Mouse (Mus musculus): ENCODE measurements around the gene Trabd2b.

Trabd2b gene

DNA sequence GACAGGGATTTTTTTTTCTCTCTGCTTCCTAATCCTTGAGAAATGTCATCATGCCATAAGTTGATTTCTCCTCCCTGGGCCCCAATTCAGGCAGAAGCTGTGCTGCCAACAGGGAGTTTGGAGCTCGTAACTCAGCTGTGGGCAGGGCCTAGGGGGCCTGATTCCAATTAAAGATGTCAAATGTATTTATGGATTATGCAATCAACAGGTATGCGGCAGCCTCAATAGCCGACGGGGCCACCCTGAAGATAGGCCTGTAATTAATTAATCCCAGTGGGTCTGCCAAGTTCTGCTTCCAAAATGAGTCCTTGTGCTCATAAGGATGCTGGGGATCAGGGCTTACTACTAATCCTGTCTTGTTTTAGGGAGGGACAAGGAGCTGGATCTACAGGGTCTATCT is 135.6 kb downstream of the Trabd2b start:
- DNase-seq = peak; percentile 81

DNA sequence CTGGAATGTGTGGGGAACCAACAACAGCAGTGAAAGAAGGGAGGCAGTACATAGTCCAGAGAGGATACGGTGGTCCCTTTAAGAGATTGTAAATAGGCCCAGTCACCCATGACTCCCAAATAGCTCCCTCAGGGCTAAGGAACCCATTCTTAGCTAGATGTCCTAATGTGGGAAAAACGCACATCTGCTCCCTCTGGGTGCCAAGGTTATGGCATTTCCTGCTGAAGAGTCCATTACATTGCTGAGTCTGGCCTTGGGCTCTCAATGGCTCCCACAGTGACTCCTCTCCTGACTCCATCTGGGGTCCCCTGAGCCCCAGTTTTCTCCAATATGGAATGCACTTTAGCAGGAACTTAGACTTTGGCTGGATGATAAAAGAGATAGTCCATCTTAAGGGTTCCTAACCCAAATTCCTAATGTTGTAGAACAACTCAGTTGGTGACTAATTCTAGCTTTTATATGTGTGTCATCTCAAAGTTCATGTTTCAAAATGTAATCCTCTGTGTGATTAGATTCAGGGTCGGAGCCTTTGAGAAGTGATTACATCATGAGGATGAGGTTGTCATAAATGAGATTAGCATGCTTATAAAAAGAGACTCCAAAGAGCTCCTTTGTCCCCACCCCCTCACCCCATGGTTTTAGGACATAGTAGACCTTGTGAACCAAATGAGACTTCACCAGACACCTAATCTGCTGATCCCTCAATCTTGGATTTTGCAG is 139.1 kb downstream of the Trabd2b start:
- DNase-seq = peak; percentile 93

DNA sequence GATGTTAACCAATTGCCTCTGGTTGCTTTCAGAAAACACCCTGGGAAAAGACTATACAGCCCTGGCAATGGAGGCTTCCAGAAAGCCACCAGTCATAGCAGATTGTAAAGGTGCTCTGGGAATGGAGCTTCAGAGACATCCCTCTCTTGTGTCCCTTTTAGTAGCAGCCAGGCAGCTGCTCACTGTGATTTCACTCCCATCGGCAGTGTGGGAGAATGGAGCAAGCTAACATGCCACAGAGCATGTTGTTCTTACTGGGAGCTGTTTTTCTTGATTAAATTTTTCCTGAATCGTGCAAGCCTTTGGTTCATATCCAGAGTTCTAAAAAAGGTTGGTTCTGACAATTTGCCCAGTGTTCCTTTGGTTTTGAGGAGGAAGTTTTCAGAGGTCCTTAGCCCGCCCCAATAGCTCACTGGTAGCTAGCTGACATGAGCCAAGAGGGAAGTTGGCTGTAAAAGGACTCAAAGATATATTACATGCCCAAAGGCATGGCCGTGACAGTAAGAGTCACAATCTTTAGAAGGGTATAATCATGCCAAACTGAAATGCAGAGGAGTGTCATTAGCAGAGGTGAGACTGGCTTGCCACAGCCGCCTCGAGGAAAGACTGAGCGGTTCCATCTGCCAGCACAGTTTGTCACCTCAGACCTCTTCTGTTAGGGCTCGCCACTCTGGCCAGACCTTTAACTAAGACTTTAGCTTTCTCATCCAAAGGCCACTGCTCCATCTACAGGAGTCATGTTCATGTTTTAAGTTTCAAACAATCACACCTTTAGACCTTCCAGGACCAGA is 141.3 kb downstream of the Trabd2b start:
- DNase-seq = peak; percentile 91

DNA sequence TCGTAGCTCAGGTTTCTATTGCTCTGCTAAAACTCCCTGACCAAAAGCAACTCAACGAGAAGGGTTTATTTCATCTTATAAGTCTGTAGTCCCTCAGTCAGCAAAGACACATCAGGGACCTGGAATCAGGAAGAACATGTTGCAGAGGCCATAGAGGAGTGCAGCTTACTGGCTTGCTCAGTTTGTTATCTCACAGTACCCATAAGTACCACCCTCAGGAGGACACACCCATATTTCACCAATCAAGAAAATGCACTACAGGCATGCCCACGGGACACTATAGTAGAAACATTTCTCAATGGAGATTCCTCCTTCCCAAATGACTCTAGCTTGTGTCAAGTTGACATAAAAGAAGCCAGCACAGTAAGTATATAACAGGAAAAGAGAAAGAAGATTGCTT is 143.0 kb downstream of the Trabd2b start:
- peak; percentile 1 for DNase-seq

DNA sequence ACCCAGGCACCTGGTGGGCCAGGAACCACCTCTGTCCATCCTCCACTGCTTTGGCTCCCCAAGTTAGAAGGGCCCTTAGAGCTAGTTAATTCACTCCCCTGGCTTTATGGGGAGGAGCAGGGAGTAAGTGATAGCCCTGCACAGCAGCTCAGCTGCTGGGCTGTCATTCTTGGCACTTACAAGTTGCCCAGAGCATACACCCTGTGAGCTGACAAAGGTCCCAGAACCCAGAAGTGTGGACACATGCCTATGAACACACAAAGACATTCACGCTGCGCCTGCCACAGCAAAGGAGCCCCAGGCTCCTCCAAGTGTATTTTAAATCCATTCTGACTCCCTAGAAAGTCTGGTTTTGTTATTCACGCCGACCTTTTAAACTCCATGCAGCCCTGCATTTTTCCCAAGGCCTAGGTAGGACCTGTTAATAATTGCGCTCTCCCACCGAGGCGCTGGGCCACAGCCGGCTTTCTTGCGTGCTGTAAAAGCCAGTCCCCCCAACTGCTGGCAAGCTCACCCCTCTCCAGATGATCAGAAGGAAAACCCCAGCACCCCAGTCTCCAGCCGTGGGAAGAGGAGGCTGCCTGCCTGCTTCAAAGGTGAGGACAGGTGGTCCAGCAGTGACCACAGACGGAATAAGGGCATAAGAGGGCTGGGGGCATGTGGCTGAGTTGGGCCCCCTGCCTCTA is 144.1 kb downstream of the Trabd2b start:
- peak; percentile 86 for DNase-seq

DNA sequence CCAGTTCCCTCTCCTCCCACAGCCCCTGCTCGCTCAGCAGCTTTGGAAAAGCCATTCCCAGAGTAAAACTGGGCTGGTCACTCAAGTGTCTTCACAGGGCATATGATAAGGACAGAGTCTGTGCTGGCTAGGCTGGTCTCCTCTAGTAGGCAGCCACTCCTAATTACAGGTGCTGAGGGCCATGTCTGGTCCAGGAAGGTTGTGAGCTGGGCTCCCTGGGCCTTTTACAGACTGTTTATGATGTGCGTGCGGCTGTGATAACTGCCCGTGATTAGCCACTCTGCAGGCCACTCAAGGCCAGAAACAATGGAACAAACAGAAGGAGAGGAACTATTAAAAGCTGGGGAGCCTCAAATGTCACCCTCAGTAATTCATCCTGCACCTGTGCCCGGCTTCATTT is 150.4 kb downstream of the Trabd2b start:
- peak; percentile 87 for DNase-seq

DNA sequence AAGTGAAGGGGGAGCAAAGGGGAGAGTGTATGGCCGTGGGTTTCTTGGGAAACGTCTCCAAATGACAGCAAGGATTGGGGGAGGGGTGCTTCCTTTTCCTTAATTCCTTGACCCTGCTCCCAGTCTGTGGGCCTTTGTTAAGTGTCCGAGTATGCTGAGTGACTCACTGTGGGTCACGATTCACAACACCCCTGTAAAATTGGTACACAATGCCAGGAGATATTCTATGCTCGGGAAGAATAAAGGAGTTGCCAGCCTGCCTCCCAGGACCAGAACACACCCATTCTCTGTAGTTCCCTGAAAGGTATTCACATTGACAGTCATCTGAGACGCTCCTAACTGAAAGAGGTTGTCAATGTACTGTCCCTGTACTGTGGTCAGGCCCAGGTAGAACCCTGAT is 151.2 kb downstream of the Trabd2b start:
- DNase-seq = peak; percentile 59

DNA sequence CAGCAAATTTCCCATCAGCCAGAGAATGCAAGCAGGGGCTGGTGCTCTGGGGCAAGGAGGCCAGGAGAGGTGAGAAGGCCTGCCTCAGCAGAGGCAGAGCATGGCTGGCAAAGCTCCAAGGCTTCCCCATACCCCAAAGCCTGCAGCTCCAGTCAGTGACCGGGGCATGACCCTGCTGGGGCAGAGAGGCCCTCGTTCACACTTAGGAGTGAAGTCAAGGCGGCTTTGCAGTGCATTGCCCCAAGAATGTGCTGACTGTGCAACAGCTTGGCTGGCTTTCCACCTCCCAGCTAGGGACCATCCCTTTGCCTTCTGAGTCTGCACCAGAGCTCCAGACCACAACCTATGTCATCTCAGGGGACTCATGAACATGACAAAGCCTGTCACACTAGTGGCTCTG is 152.0 kb downstream of the Trabd2b start:
- no peak for DNase-seq

DNA sequence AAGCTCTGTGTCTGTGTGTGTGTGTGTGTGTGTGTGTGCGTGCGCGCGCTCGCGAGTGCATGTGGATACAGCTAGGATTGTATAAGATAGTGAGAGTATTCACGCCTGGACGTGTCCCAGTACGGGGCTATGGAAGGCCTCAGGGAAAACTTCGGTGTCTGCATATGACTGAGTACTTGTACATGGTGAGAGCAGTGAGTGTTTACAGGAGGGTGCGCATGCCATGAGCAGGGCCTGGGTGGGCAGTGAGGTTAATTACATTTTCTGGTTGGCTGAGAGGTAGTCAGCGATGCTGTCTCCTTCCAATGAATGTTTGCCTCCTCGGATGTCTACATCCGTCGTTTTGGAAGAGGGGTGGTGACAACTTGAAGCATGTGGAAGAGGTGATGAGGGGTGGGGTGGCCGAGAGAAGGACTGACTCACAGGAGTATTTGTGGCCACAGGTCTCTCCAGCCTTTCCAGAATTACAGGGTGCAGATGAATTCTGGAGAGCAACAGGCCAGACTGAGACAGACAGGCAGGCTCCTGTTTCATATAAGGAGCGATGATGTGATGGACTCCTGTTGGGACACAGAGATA is 154.2 kb downstream of the Trabd2b start:
- DNase-seq = peak; percentile 78

DNA sequence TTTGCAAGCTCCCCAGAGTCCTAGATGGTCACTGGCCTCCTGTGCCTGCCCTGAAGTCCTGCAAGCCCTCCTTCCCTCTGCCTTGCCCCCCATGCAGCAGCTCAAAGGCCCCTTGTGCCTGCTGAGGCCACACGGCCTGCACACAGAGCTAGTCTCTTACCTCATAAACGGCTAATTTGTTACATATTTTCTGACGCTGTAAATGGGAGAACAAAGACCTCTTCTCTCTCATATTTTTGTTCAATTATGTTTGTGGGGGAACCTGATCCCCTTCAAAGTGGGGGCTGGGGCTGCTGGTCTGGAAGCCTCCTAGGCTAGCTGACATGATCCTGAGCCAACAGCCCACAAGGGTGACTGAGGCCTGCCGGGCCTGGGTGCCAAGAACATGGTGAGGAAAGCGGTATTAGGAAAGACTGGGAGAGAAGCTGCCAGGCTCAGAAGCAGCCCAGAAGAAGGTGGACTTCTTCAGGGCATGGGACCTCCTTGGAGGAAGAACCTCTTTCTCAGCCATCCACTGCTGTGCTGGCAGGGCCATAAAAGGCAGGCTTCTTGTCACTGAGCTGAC is 157.7 kb downstream of the Trabd2b start:
- DNase-seq = no peak

DNA sequence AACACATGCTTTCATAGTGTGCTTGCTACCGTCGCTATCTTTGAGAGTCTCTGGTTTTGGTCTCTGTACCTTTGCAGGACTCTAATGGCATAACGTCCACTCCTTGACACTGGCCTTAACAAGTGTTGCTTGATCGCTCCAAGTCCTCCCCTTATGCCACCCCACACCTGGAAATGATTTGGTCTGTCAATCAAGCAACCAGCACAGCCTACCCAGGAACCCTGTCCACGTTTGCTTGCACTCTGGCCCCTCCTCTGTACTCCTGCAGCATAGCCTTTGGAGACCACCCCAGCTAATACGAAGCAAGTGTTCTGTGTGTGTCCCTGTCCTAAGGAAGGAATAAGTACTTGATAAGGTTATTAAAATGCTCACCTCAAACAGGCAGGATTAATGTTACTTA is 161.1 kb downstream of the Trabd2b start:
- DNase-seq = no peak

DNA sequence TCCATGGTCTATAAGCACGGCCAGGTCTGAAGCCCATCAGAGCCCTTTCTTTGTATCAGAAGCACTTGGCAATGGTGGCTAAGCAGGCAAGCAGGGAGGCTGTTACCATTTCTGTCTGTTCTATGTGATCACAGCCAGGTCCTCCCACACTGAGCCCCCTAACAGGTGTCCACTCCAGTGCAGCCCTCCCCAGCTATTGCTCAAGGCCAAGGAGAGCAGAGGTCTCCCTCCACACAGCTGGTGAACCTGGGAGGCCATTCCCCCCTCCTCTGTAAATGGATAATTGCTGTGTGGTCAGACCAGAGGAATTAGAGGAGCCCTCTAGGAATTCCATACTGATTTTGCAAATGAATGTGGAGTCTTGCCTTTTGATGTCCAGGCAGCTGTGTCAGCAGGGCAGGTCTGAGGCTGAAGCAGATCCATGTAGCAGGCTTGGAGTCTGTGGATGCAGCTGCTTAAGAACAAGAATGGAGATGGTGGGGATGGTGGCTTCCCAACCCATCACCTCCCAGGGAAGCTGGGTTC is 161.6 kb downstream of the Trabd2b start:
- no peak for DNase-seq

DNA sequence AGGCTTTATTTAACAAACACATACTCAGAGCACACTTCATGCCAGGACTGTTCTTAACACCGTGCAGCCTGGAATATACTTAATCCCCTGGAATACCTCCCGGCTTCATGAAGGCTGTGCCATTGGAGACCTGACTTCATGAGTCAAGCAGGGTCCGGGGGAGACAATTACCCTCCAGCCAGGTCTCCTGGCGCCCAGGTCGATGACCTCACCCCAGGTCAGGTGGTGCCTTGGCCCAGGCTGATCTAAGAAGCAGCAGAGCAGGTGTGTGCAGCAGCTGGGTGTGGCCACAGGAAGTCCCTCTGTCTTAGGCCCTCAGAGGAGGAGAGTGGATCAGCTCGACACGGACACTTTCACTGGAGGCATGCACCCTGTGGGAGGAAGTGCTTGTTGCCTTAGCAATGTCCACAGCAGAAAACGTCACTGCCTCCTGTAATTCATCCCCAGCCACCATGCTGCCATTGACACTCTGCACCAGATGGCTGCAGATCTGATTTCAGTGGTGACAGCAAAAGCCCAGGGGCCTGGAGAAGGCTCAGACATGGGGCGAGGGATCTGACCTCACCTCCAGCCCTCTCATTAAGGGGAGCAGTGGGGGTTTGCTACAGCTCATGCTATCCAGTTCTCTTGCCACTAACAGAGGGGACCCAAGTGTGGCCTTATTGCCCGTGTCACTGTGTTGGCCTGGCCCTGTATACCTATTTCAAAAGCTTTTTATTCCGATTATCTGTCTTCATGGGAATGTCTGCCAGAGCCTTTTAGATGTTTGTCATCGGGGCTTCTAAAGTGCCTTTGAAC is 171.8 kb downstream of the Trabd2b start:
- peak; percentile 89 for DNase-seq

DNA sequence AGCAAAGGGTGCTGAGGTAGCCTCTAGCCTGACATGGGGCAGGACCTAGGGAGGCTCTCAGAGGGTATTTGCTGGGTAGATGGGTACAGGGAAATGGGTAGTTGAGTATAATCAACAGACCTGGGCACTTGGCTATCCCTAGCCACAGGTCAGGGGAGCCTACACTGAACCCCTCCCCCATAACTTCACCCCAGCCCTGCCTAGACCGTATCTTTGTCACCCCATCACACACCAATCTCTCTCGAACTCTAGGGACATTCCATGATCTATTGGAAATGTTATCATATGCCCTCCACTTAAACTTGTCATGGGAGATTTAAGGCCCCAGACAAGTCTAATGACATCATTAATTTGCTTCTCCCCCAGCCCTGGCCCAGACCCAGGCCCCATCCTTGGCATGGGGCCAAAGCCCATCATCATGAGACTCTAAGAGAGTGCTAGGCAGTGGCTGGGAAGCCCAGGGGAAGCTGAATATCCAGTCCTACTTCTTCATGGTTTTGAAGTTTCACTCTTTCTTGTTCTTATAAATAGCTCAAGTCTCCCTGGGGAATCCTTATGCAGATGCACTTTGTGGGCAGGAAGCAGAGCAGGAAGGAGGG is 177.1 kb downstream of the Trabd2b start:
- no peak for DNase-seq

DNA sequence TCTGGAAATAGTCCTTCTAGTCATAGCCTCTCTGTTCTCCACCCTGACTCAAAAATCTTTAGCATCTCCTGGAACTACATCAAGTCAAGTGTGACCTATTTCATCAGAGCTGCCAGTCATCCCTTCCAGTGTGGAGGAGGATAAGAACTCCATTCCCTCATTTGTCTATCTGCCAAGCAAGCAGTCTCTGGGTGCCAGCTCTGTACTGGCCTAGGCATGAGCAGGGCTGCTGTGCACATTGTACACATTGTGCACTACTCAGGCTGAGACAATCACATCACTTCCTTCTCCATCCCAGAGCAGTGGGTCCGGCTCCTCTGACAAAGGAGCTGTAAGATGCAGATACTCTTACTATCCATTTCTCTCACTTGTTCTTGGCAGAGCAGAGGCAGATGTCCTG is 178.2 kb downstream of the Trabd2b start:
- no peak for DNase-seq

DNA sequence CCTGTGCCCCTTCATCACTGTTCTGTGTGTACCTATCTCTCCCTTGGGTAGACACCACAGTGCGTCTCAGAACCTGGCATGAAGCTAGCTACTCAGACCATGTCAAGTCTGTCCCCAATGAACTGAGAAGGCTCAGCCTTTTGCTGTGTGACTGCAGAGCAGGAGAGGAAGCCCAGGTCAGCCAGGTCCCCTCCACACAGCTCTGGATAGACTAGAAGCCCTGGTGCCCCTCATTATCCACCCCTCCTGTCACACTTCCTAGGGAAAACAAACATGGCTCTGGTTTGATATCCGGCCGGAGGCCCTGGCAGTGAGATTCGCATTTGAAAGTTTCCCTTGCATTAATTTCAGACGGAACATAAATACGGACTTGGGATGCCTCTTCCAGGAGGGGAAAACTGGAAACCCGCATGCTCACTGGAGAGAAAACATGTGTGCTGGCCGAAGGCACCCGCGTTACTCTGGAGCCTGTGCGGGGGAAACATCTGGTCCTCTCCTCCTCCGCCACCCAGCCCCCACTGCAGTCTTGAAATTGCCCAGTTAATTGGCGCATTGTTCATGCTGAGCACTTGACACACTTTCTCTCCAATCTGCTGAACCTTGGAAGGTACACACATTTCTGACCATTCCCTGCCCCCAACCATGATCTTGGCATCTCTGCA is 187.2 kb downstream of the Trabd2b start:
- no peak for DNase-seq

DNA sequence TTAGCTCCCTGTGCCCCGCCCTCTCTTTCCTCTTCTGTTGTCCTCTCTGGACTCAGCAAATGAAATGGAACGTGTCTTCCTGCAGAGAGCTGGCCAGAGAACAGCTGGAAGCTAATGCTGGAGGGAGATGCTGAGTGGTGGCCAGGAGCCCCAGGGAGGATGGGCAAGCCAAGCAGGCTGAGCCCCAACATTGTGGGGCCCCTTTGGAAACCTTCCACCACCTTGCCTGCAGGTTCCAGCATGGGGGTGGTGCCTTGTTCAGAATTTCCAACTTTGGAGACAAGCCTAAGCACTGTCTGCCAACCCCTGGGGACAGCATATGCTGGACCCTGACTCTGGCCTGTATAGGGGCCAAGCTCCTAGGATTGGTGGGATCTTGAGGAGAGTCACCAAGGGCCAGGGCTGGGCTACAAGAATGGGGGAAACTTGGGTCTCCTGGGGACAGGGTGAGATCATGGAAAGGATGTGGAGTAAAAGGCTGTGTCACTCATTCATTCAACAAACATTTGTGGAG is 188.7 kb downstream of the Trabd2b start:
- peak; percentile 98 for DNase-seq

DNA sequence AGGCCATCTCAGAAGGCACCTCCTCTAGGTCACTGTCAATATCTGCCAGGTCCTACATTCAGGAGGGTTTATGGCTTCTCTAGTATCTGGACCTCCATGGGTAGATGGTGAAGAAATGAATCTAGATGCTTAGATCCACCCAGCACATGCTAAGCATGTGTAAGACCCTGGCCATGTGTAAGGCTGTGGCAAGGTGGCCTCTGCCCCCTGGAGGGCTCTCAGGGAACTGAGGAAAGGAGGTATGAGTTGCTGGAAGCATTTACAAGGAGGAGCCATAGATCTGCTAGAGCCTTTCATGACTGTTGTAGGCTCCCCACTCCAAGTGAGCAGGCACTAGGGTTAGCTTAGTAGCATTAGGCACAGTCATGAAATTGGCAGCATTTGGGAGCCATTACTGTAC is 192.6 kb downstream of the Trabd2b start:
- DNase-seq = no peak

DNA sequence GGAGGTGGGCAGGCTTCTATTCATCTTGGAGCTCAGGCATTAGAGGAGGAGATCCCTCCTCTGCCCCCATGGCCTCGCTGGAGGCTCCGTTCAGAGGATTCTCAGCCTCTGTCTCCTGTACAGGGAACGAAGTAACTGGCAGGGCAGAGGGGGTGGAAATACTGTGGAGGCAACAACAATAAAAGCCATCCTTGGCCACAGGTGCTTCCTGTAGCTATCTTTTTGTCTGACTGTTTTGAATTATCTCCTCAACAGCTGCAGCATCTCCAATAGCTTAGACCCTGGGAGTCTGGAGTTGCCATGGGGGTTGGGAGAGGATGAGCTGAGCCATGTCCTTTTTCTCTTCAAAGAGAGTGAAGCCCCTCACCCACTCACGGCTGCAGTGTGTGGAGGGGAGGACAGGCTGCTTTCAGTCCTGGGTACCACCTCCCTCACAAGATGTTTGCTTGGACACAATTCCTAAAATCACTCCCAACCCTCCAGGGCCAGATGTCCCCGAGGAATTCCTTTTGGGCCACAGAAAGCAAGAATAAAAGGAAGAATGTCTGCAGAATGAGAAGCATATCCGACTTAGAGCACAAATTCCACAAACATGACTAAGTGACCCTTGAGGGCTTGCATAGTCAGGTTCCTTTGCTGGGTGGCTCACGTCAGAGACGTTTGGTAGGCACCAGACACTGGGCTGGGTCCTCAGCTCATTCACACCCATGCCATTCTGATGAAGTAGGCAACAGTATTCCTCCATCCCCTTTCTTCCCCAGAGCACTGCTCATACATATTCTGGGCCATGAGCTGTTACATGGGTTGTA is 194.9 kb downstream of the Trabd2b start:
- DNase-seq = no peak

DNA sequence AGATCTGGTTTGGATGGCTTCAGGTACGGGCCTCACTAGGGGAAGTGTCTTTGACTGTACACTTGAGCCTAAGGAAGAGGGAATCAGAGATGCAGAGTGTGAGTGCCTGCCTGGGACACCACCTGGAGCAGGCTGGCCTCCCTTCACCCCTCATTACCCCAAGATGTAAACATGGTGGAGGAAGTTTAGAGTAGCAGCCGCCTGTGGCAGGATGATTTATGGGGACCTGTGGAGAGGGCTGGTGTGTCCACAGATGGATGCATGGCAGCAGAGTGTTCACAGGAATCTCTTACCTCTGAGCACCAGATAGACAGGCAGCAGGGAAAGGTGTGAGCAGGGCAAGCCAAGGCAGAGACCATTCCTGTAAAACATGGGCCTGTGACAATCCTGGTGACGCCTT is 199.1 kb downstream of the Trabd2b start:
- DNase-seq = no peak
